Mouse (Mus musculus) brain, embryonic 14.5 days (tissue): Measurements from ENCODE around the gene Slc7a9. TPM values are rescaled to one million over a fixed set of nuclear protein-coding genes. Genes with fewer than 3 reads are reported as not detected.

Source experiments
- DNase-seq: peaks from one replicate; pipeline ENCODE4 v3.0.0-alpha.2; 2011; ENCODE audit warnings: low read depth
- CTCF ChIP-seq: fragments of 200-500 bp; IDR thresholded peaks from 2 replicates; pipeline ENCODE4 v1.5.1; 2012; ENCODE audit warnings: inconsistent platforms, mild to moderate bottlenecking, moderate library complexity, borderline replicate concordance; ENCODE audit not compliant: insufficient read depth, insufficient read length; ENCODE audit errors: extremely low read depth
- POLR2A ChIP-seq: fragments of 200-500 bp; IDR thresholded peaks from 2 replicates; pipeline ENCODE4 v1.6.1; 2012; ENCODE audit warnings: mild to moderate bottlenecking, inconsistent platforms, borderline replicate concordance; ENCODE audit not compliant: poor library complexity, insufficient read depth, insufficient read length, severe bottlenecking; ENCODE audit errors: extremely low read depth
- polyA plus RNA-seq: library from polyadenylated mRNA; depleted of rRNA; stranded (reverse); fragments of >200 nt; gene quantifications from 2 replicates; pipeline ENCODE4 v1.2.3, GENCODE M21; 2012; rRNA removed

Slc7a9 gene
- polyA plus RNA-seq, 1 experiment: 0.05 TPM

- no peak for DNase-seq
- TF ChIP-seq CTCF (no peak), POLR2A (no peak)
Observed at GRCm38 (mm10) chr7:35467856-35468255, 19.3 kb downstream of the Slc7a9 start.

GRCm38 (mm10) chr7:35470794-35471193, 22.2 kb downstream of the Slc7a9 start:
- TF ChIP-seq CTCF: no peak
- TF ChIP-seq POLR2A: no peak
- DNase-seq: no peak

- DNase-seq: no peak
- TF ChIP-seq CTCF (no peak), POLR2A (no peak)
Observed at GRCm38 (mm10) chr7:35476457-35476856, 27.9 kb downstream of the Slc7a9 start.

- no peak for DNase-seq
- no peak for TF ChIP-seq CTCF
- no peak for TF ChIP-seq POLR2A
Observed at GRCm38 (mm10) chr7:35485126-35485525, 36.5 kb downstream of the Slc7a9 start.

- TF ChIP-seq POLR2A: no peak
- TF ChIP-seq CTCF: no peak
- no peak for DNase-seq
Observed at GRCm38 (mm10) chr7:35486553-35486952, 38.0 kb downstream of the Slc7a9 start.

- TF ChIP-seq CTCF (no peak), POLR2A (no peak)
Observed at GRCm38 (mm10) chr7:35490186-35490585, 41.6 kb downstream of the Slc7a9 start.

GRCm38 (mm10) chr7:35491005-35491404, 42.4 kb downstream of the Slc7a9 start:
- no peak for DNase-seq
- TF ChIP-seq POLR2A (no peak), CTCF (no peak)

More at GRCm38 (mm10) chr7:35490186-35490585, 41.6 kb downstream of the Slc7a9 start:
- no peak for DNase-seq

- DNase-seq: peak; percentile 2
Observed at GRCm38 (mm10) chr7:35497516-35497915, 48.9 kb downstream of the Slc7a9 start.

GRCm38 (mm10) chr7:35501995-35502394, 53.4 kb downstream of the Slc7a9 start:
- peak; percentile 35 for DNase-seq
- TF ChIP-seq POLR2A (no peak), CTCF (peak; percentile 51; the same call in 1 of the 2 replicates)

More at GRCm38 (mm10) chr7:35497516-35497915, 48.9 kb downstream of the Slc7a9 start:
- TF ChIP-seq POLR2A (no peak), CTCF (no peak)

Other genes starting within 250 kb of the Slc7a9 start
- 94.2 and 106 TPM in 2 replicates for gene Lrp3, start 233.3 kb upstream of the Slc7a9 start, polyA plus RNA-seq
- 14.6 and 14.8 TPM in 2 replicates for gene Gpatch1, start 130.4 kb upstream of the Slc7a9 start, polyA plus RNA-seq
- gene Rhpn2, start 114.6 kb upstream of the Slc7a9 start, polyA plus RNA-seq: 1.4 and 2.5 TPM in 2 replicates
- gene Faap24, start 52.0 kb upstream of the Slc7a9 start, polyA plus RNA-seq: 8.0 and 8.2 TPM in 2 replicates
- 24.4 and 29.0 TPM in 2 replicates for gene Cep89, start 51.8 kb upstream of the Slc7a9 start, polyA plus RNA-seq
- gene Tdrd12, start 88.9 kb downstream of the Slc7a9 start, polyA plus RNA-seq: 0.18 and 0.22 TPM in 2 replicates
- gene Nudt19, start 107.5 kb downstream of the Slc7a9 start, polyA plus RNA-seq: 40.5 and 46.1 TPM in 2 replicates
- gene Rgs9bp, start 136.8 kb downstream of the Slc7a9 start, polyA plus RNA-seq: 0.21 and 0.26 TPM in 2 replicates
- 23.6 and 24.4 TPM in 2 replicates for gene Ankrd27, start 137.4 kb downstream of the Slc7a9 start, polyA plus RNA-seq
- 138 and 144 TPM in 2 replicates for gene Pdcd5, start 198.7 kb downstream of the Slc7a9 start, polyA plus RNA-seq